Mouse (Mus musculus): Measurements from ENCODE around the gene Agbl3.

The Agbl3 gene

DNA sequence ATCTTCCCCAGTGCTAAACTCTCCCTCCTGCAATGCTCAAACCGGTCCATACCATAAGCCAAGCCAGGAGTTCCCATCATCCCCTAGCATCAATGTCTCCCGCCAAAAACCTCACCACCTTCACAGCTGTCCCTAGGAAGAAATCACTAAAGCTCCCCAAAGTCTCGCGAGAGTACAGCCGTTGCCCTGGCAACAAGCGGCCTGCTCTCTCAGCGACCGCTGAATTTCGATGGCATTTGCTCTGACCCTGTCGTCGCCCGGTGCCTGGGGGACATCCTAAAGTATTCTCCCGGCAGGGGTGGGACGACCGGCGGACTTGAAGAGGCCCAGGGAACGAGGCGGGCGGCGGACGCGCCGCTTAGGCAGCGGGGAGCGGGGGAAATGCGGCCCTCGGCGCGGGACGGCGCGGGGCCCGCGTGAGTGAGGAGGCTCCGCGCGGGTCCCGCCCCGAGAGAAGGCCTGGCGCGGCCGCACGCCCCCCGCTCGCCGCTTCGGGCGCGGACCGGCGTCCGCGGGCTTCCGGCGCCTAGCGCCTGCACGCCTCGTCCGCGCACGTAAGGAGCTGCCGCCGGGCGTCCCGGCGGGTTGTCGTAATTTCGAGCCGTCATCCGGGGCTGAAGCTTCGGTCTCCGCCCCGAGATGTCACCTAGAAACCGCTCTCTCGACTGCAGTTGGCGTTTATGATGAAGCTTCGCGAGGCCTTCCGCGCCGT is at the start of gene Agbl3:
Gene Agbl3 (plus strand): TSS at position 202 of the 712 bp plus-strand sequence.
- in situ Hi-C loops (cut with MboI, MseI), result no loop called here

DNA sequence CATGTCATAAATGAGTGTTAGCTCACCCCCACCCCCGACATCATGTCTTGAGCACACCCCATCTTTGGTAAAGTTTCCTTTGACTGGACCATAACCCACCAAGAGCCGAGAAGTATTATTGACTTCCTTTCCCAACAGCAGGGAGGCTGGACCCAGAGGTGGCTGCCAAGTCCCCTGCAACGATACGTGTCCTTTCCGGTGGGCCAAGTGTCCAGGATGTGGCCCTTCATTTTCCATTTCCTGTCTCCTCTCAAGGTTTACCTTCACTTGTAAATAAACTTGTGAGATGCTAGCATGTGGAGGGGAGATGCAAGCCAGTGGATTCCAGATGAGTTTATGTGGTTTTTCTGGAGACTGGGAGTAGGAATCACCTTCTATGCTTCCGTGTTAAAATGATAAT is 49.2 kb upstream of the Agbl3 start:
- in situ Hi-C loops (cut with MboI, MseI), result no loop called here

DNA sequence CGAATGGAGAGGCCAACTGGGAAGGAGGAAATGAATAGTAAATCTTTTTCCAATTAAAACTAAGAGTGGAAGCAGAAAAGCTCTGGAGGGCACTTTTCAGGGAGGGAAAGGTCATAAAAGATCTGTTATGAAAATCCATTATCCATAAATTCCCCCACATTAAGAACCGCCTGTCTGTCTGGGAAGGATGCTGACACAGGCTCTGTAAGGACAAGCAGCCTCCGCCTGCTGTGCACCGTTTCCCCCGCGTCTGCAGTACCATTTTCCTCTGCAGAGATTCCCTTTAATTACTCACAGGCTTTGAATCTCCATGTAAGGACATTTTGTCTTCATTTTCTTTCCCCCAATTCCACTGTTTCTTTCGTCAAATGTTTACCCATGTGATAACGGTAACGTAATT is 48.7 kb upstream of the Agbl3 start:
- in situ Hi-C loops (cut with MboI, MseI), result no loop called here

DNA sequence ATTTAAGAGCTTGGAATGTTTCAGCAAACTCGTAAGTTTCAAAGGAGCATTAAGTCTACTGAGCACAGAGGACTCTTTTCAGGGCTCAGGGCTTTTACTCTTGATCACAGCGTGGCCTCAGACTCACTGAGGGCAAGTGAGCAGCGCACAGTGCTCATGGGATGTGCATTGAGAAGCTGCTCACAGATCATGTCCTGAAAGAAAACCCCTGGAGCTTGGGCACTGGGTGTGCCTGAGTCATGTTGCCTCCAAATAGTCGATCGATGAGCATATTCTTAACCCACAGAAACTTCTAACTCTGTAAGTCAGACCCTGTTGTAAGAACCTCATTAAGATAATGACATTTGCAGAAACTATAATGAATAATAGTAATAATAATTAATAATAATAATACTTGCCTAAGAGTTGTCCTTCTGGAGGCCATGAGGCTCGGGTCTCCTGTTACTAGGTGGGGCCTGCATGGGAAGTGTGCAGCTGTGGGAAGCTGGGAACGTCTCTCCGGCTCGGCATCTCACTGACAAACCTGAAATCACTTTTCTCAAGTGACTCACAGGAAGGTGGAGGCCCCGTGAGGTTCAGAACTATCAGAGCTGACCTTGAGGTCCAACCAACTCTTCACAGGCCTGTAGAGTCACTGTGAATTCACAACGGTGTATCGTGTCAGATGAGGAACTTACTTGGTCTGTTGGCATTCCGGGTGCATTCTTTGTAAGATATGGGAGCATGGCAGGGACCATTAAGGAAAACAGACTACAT is 45.1 kb upstream of the Agbl3 start:
- in situ Hi-C loops (cut with MboI, MseI), result no loop called here

DNA sequence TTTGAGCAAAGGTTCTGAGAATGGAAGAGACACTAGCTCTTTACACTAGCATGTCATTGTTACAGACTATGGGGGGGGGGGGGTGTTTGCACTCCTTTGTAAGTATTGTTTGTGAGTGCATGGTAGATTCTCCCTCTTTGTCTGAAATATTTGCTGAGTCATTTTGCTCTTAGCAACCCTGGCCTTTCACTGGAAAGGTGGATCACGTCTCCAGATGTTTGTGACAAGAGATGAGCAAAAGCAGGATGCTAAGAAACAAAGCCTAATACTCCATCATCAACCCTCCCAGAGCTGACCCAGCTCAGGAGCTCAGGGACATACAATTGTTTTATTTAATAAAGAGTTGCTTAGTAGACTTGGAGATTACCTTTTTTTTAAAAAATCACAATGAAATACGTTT is 43.3 kb upstream of the Agbl3 start:
- in situ Hi-C loops (cut with MboI, MseI), result no loop called here

DNA sequence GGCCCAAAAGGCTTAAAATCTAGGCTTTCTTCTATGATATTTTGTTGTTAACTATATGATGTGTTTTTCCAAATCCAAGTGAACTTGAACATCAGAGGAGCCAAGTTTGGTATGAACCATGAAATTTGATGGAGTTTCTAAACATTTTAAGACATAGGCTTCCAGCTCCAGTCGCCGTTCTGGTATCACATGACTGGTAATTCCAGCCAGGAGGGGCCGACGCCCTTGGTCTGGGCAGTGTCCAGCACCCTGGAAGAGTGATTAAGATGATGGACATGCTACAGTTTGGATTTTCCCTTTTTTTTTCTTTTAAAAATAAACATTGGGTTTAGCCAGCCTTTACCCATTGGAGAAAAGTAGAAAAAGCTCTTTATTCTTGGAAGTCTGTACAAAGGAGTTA is 36.3 kb upstream of the Agbl3 start:
- in situ Hi-C loops (cut with MboI, MseI), result no loop called here

DNA sequence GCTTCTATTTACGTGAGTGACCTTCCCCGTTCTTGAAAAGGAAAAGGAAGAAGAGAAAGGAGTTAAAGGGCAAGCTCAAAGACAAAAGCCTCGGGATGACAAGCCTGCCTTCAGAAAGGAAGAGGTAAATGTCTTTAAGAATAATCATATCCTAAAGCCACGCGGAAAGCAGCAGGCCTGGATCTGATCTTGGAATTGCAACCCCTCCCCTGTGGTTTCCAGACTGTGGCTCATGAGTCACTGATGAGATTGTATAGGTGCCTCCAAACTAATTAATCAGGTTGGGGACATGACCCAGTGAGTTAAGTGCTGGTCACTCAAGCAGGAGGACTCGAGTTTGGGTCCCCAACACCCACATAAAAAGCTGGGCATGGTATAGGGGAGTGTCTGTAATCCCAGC is 32.4 kb upstream of the Agbl3 start:
- in situ Hi-C loops (cut with MboI, MseI), result no loop called here

DNA sequence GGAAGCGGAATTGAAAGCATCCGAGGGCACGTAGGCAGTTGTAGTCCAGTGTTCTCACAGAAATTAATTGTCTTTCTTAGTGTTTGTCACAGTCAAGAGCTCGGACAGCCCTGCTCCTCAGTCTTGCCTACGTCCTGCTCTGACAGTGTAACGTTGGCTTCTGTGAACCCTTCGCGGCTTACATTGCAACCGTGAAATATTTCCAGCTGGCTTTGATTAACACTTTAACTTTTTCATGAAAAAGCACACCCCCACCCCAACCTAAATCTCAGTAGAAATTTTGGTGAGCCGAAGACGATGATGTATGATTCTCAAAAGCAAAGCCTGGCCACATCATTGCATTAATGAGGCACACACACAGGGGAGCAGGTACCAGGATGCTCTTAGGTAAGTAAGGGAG is 31.7 kb upstream of the Agbl3 start:
- in situ Hi-C loops (cut with MboI, MseI), result no loop called here

DNA sequence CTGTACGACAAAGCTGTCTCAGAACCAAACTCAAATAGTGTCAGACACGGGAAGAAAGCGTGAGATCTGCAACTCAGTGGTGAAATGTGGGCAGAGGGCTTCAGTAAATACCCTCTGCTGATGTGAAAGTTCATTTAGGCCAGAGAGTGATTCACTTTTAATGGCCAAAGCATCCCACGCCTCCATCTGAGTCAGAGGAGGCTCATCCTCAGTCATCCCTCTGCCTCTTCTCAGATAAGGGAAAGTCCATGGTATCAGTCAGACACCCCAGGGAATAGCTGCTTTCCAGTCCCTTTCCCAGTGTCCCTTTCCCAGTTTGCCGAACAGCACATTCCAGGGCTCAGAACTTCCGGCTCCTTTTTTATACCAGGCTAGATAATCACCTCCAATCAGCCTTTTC is 30.7 kb upstream of the Agbl3 start:
- in situ Hi-C loops (cut with MboI, MseI), result no loop called here

DNA sequence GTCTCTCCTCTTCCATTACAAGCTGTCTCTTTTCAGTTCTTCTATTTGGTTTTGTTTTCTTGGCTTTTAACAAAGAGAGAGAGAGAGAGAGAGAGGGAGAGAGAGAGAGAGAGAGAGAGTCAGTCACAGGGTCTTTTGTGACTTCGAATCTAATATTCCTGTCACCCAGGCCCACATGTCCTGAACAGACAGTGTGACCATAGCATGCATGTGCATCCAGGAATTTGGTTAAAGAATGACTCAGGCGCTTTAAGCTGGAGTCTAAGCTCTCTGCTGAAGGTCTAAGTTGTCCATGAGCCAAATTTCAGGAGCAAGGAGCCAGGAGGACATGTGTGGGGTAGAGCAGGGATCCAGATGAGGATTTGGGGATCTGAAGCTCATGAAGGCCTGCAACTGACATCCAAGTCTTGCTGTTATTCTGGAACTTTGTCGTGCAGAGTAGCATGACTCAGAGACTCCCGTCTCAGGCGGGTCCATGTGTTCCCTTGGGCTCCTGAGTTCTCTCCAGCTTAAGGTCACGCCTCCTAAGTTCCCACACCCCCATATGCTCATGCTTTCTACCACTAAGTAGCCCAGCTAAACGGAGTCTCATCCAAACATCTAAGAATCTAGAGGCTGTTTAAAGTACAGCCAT is 29.6 kb upstream of the Agbl3 start:
- in situ Hi-C loops (cut with MboI, MseI), result no loop called here

DNA sequence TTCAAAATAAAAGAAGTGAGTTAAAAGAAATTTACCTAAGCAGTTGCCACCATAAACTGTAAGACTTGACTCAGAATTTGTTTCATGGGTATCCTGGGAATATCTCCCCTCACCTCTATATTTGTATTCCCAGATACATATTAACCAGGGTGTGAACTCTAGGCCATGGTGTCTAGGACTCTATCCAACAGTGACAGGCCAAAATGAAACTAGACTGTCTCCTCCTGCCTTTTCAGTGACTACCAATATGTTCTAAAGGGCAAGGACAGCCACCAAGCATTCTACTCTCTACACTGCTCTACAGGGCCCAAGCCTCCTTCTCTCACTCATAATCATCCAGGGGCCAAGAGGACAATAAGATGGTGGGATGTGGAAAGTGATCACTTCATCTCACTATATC is 28.6 kb upstream of the Agbl3 start:
- in situ Hi-C loops (cut with MboI, MseI), result no loop called here

DNA sequence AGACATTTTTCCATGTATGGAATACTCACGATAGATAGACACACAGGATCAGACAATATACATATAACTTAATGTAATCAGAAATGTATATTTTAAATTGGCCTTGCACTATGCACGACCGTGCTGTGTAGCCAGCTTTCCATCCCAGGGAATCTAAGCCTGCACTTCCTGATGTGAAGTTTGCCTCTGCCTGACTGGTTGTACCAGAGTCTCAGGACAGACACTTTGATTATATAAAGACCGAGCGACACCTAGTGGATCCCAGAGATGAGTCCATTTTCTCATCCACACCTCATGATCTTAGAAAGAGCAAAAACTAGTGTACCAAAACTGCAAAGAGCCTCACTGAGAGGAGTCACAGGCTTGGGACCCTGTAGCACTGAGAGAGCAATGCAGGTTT is 25.8 kb upstream of the Agbl3 start:
- in situ Hi-C loops (cut with MboI, MseI), result no loop called here

DNA sequence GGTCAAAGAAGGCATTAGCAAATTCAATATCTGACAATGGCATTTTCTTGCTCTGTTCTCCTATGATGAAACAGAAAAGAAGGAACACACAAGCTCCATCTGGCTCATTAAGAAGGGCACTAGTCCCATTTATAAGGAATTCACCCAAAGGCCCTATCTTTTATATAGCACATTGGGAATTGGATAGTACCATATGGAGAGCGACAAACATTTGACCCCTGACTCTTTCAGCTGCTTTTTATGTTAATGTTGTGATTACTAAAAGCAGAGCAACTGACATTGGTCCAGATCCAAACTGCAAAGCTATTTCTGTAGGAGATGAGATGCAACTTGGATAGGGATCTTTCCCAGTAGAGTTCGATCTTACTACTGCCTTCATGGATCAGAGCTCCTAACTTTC is 21.9 kb upstream of the Agbl3 start:
- in situ Hi-C loops (cut with MboI, MseI), result no loop called here

DNA sequence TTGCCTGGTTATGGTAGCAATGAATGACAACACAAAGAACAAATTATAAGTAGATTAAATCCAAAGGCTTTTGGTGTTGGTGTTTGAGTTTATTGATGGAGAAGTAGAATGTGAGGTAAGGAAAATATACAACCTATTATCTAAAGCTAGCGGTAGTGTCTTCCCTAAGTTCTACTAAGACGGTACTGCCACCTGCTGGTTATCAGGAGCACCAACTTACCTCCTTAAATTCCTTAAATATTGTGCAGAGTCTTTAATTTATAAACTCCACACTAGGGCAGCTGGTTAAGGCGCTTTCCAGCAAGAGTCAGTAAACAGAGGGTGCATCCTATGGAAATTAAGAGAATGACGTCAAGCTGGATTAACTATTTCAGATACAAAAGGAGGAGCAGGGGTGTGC is 20.2 kb upstream of the Agbl3 start:
- in situ Hi-C loops (cut with MboI, MseI), result loop anchor here (5.0 kb wide), 2 partner anchors 253 to 468 kb away; no protein-coding TSS in a partner anchor

DNA sequence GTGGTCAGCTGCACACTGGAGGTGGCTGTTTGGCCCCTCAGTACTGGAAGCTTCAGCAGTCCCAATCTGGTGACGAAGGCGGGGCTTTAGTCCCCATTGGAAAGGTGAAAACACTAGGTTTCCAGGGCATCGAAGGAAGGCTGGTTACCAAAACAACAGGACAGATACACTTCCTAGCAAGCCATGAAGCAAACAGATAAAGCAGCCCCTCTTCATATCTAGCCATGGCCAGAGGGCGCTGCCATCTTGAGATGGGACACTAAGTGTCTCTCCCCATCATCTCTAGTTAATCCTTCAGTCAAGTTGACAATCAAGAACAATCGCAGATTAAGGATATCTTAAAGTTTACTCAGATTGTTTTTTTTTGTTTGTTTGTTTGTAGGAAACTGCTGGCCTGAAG is 14.5 kb upstream of the Agbl3 start:
- in situ Hi-C loops (cut with MboI, MseI), result no loop called here

DNA sequence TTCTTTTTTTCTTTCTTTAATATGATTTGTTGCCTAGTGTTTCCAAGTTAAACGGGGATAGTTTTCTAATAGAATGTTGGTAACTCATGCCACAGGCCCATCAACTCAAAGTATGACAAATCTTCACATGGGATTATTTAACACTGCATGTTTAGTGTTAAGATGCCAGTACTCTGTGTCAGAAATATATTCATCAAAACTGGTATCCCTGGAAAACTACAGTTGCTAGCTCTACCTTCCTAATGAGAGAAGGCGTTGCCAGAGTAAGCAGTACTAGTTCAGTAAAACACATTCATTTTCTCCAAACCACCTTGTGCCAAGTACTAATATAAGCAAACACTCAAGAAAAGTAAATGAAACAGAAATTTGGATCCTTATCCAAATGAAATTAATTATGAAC is 10.2 kb upstream of the Agbl3 start:
- in situ Hi-C loops (cut with MboI, MseI), result no loop called here

DNA sequence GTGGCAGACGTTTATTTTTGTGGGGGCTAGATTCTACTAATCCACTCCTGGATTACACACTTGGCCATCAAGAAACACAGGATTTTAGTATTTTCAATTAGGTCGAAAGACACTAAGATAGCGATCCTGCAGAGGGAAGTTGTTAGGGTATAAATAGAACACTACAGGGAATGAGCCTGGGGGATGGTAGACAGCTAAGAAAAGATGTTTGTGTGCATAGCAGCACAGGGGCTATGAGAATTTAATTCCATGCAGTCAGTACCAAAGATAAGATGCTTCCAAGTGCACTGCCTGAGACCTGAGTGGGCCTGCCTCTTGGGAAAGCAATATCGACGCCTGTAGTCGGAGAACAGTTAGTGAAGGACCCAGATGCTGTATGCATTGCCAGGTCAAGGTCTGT is 9.7 kb upstream of the Agbl3 start:
- in situ Hi-C loops (cut with MboI, MseI), result no loop called here

DNA sequence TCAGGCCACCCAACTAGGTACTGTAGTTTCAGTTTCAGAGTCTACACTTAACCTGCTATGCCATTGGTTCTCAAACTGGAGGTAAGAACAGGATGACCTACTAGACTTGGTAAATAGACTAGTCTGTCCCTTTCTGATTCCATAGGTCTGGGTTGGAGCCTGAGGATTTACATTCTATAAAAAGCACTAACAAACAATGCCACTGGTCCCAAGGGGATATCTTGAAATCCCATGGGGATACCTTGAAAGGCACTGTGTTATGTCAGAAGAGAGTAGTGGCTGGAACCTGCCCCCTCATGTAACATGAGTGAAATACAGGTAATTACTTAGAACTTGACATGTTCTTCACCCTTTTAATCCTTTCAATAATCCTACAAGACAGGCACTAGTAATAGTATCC is 3.8 kb upstream of the Agbl3 start:
- in situ Hi-C loops (cut with MboI, MseI), result no loop called here

DNA sequence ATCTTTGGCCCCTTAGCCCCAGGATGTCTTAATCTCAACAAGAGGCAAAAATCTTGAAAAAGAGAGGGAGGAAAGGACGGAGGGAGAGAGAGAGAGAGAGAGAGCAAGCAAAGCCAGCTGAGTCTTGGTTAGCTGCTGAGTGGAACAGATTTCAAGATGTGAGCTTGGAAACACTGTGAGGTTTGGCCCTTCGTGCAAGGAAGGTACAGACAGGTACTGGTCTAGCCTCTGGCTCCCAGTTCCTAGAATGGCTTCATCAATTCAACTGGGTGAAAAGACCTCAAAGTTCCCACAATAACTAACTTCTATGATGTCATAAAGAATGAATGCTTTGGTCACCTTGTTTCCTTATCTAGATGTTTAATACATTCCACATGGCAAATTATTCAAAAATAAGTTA is 3.1 kb upstream of the Agbl3 start:
- in situ Hi-C loops (cut with MboI, MseI), result no loop called here

DNA sequence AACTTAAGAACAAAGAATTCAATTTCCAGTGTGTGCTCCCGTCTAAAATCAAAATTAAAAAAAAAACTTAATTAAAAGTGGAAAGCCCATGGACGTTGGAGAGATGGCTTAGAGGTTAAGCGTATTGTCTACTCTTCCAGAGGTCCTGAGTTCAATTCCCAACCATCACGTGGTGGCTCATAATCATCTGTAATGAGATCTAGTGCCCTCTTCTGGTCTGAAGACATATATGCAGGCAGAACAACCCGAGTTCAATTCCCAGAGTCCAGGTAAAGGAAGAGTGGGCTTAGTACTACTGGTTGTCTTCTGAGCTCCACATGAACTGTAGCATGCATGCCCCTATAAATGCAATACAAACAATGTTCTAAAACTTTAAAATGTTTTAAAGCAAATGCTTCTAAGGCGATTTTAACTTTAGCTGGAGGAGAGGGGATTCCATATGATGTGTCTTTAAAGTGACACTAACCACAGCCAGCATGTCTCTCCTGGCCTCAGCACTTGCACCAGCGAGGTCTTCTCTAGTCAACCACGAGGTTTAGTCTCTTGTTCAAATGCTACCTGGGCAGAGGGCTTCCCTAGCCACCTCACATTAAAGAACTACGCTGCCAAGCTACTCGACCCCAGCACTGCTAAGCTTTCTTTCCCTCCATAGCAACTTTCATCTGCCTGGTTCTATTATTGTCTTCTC is 2.1 kb upstream of the Agbl3 start:
- in situ Hi-C loops (cut with MboI, MseI), result no loop called here

DNA sequence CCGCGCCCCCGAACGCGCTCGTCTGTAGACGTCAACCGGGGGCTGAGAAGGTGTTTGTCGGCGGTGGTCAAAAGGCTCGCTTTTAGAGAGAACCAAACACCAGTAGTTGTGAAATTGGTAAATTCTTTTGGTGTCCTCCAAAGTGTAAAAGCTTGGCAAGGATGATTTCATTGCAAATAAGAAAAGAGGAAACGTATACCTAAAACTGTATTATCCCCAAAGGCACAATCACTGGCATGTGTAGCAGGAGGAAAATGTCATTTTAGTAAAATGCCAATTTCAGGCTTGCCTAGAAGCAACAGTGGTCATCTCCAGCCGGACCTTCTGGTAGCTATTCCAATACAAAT is 684 bp downstream of the Agbl3 start:
- in situ Hi-C loops (cut with MboI, MseI), result no loop called here

DNA sequence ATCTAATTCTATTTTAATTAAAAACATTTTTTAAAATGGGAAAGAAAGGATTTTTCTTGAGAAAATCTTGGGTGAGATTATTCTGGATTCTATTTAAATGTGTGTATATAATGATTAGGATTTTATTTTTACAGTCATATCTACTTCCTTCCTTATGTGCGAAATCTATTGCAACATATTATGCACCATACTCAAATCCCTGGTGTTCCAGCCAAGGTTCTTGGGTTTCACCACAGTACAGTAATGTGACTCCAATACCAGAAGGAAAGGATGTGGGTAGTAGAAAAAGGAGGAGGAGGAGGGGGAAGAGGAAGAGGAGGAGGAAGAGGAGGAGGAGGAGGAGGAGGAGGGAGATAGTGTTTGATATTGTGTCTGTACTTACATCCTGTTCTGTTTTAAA is 2.3 kb downstream of the Agbl3 start:
- in situ Hi-C loops (cut with MboI, MseI), result no loop called here

DNA sequence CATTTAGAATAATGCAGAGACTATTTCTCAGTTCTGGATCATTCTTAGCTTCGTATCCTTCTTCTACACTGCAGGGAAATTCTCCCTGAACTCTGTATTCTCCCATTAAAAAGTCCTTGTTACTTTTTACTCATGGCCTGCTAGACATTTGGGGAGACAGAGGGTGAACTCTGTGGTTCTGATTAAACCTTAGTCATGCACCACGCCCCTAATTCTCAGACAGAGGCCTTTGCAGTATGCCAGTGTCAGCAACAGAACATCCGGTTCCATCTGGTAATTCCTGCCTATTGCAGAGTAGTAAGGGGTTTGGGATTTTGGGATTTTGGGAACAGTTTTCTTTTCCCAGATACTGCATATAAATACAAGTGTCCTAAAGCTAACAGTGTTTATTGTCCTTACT is 16.6 kb downstream of the Agbl3 start:
- in situ Hi-C loops (cut with MboI, MseI), result no loop called here
